Mouse (Mus musculus) megakaryocyte-erythroid progenitor cell, adult 5 weeks (primary cell): Measurements from ENCODE around the gene Ccdc186. TPM values are rescaled to one million over a fixed set of nuclear protein-coding genes. Genes with fewer than 3 reads are reported as not detected.

ENCODE experiments used
- polyA plus RNA-seq: library from polyadenylated mRNA; stranded (reverse); fragments of >175 nt; gene quantifications from 2 replicates; pipeline ENCODE4 v1.2.3, GENCODE M21; 2012

The Ccdc186 gene
- 1.4 and 1.7 TPM in 2 replicates for polyA plus RNA-seq

GRCm38 (mm10) chr19:56821798-56822447, at the start of gene Ccdc186:
Gene Ccdc186, minus strand, starts transcription at chr19:56822190.

DNA sequence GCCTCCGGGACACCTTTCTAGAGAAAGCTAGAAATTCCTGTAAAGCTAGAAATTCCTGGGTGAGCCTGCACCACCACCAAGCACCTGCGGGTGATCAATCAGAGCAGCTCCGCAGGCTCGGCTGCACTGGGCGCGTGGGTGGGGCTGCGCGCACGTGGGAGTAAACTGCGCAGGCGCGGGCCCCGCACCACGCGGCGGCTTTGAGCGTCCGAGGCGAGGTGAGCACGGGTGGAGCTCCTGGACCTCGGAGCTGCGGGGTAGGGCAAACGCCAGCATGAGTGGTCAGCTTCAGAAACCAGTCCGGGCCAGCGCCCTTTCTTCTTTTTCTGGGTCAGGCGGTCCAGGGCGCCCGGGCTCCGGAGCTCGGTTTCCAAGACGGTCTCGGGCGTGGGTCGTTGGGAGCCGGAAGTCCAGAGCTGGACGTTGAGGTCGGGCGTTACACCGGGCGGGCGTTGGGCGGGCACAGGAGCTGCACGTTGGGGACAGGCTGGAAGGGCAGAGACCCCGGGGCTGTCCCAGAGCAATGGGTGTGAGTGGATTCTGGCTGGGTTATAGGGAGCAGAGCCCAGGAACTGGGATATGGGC, 4.1 kb upstream of the Ccdc186 start, which contains the start of gene Tdrd1:
TSS of gene Tdrd1 (plus strand) at position 163 of the 585 bp plus-strand sequence.

Other genes starting within 250 kb of the Ccdc186 start
- gene Adrb1, start 100.0 kb downstream of the Ccdc186 start, polyA plus RNA-seq, result 0.18 TPM in 2 replicates
- not detected in 2 replicates for gene Tdrd1, start 4.0 kb upstream of the Ccdc186 start, polyA plus RNA-seq
- gene Vwa2, start 52.1 kb upstream of the Ccdc186 start, polyA plus RNA-seq, result not detected in 2 replicates
- not detected in 2 replicates for gene Afap1l2, start 186.0 kb upstream of the Ccdc186 start, polyA plus RNA-seq